Mouse (Mus musculus) hindlimb bud, embryonic 11.5 days (tissue): ENCODE results near the gene Med18.
"Not testable (repeated sequence)": the region's sequence is repeated elsewhere in the genome, so short reads cannot be mapped to it uniquely, and the experiment has no call there.

Source experiments
- DNase-seq: peaks from one replicate; pipeline ENCODE4 v3.0.0-alpha.2; 2012; ENCODE audit warnings: low read depth, low spot score; ENCODE audit errors: extremely low spot score

The Med18 gene

DNA sequence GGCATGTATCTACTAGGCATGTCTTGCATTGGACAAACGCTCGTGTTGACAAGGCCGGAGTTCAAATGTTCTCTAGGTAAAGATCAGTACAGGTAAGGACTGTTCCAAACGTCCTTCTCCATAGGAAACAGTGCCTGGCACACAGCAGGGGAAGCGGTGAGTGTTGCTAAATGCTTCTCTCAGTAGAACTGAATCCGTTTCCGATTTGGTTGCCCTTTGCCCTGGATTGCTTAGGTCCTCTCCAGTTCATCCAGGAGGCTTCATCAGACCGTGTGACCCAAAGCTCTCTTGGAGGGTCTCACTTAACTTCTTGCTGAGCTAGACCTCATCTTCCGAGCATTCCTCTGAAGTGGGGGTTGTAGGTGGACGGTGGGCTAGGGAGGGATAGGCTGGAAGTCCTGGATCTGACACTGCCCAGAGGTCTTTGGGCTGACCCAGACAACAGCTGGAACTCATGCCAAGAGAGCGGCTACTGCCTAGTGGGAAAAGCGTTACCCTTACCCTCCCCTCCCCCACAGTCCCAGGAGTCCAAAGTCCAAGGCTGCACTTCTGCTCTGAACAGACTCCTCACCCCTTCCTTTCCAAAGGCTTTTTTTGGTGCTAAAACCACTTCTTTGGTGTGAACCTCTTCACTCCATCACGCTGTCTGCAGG lies 19.4 kb upstream of the Med18 start:
- DNase-seq, result no peak

DNA sequence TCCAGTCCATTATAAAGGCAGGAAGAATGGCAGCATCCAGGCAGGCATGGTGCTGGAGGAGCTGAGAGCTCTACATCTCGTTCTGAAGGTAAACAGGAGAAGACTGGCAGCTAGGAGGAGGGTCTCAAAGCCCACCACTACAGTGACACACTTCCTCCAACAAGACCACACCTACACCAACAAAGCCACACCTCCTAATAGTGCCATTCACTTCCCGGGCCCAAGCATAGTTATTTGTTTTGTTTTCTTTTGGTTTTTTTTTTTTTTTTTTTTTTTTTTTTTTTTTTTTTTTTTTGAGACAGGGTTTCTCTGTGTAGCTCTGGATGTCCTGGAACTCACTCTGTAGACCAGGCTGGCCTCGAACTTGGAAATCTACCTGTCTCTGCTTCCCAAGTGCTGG lies 18.4 kb upstream of the Med18 start:
- not testable (repeated sequence) for DNase-seq

DNA sequence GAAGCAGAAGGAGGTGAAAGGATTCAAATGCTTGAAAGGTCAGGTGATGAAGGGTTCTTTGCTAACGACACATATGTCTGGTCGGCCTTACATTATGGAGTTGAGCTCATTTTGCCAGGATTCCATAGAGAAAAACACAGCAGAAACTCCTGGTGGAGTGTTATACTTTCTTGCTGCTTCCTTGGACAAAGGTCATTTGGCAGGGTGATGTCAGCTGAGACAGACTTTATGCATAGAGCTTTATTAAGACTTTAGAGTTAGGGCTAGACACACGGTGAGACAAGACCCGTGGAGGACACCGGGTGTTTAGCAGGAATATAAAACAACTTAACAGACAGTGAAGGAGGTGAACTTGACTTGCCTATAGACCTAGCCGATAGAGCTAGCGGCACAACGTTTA lies 14.1 kb upstream of the Med18 start:
- DNase-seq, result no peak

DNA sequence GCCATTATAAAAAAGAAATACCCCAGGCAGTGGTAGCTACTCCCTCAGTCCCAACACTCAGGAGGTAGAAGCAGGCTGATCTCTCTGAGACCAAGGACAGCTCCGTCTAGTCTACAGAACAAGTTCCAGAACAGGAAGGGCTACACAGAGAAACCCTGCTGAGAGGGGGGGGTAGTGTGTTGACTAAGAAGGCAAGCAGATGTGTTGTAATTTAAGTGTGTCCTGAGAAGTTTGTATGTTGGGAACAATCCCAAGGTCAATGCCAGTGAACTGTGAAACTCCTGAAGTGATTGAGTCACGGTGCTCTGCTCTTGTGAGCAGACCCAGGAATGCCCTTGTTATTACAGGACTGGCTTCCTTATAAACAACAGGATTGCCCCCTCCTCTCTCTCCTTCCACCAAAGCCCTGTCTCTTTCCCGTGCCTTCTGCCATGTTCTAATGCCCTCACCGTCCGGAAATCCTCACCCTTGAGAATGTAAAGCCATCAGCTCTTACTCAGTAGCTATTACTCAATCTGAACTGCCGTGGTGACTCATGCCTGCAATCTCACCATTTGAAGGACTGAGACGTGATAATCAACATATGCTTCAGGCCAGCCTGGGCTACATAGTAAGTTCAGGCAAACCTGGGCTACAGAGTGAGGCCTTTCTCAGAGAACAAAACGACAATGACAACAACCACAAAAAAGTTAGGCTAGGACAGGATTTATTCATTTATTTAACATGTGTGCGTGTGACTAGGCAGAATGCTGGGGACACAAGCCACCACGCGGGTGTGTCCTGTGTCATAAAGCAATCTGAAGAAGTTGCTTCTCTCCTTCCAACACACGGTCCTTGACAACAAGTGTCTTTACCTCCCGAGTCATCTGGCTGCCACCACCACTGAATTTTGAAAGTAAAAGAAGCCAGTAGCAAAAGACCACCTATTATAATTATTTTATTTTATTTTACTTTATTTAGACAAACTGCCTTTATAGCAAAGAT lies 12.5 kb upstream of the Med18 start:
- no peak for DNase-seq

DNA sequence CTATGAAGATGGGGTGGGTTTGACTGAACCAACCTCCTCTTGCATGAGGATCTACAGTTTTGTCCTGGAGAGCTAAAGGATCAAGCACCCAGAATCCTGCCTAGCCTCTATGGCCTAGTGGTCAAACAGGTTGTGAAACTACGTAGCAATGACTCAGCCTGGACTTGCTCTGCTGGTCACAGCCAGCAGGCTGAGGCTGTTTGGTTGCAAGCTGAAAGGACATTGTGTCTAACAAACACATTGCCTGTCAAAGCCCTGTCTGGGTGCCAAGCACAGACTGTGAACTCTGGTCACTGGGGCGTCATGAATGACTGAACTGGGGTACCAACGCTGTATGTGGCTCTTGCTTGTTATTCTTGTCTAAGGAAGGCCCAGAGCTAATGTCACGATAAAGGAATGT lies 10.9 kb upstream of the Med18 start:
- no peak for DNase-seq

DNA sequence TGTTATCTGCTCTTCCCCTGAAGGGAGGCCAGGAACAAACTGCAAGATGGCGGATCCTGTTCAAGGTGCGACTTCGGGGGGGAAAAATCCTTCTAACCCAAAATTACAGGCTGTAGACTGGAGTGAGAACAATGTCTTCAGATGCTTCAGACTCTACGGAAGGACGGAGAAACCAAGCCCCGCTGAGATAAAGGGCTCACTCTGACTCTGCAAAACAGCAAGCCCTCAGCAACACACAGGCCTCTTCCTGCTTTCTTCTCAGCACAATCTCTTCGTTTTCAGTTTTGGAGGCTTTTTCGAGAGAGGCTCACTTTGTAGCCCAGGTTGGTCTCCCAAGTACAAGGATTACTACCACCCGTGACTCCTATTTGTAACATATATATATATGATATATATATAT lies 9.7 kb upstream of the Med18 start:
- no peak for DNase-seq

DNA sequence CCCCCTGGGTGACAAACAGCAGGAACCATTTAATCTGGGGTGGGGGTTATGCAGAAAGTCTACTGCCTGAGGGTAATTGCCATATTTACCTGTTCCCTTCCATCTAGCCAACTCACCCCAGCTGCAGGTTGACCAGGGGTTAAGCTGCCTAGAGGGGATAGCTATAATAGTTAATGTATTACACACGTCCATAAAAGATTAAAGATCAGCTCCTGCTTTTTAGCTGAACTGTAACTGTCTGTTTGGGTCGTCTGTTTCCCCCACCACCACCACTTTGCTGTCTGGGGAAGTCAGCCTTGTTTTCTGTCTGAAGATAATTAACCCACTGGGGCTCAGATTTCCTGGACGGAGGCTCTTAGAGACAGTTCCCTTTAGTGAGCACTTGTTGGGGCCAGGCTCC lies 6.2 kb upstream of the Med18 start:
- no peak for DNase-seq

DNA sequence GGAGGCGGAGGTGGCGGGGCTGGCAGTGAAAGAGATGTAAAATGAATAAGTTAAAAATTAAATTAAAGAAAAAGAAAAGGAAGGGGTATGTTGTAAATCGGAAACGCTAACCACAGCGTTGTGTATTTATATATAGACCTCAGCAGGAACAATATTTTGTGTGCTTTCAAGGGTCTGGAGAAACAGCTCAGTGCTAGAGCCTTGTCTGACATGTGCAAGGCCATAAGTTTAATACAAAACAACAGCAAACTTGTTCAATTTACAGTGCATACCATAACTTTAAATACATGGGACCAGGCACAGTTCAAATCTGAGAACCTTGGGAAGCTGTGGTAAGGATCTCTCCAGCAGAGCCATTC lies 513 bp upstream of the Med18 start:
- DNase-seq, result no peak

DNA sequence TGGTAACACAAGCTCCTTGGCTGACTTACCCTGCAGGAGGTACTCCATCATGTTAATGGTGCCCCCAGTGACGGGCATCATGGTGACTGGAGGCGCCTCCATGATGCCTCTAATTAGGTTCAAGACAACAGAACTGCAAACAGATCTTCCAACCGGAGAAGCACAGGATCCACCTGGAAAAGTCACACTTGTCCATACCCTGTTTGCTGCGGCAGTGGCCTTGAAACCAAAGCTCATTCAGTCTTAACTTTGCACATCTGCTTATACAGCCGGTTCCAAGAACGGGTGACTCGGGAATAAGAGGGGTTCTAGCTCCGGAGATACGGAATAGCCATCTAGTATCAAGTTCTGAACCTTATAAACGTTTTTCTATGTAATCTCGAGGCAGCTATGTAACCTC lies 885 bp downstream of the Med18 start:
- DNase-seq, result no peak

DNA sequence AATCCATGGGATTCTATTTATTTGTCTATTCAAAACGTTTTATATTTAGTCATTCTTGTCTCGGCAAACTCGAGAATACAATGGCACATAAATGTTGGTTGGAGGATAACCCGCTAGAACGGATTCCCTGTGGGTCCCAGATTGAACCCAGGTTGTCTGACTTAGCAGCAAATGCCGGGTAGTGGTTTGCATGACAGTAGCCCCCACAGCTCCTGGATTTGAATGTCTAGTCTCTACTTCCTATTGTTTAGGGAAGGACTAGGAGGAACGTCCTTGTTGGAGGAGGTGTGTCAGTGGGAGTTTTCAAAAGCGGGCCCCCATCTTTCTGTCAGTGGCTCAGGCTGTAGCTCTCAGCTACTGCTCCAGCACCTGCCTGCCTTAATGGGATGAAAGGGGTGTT lies 3.5 kb downstream of the Med18 start:
- DNase-seq, result no peak

DNA sequence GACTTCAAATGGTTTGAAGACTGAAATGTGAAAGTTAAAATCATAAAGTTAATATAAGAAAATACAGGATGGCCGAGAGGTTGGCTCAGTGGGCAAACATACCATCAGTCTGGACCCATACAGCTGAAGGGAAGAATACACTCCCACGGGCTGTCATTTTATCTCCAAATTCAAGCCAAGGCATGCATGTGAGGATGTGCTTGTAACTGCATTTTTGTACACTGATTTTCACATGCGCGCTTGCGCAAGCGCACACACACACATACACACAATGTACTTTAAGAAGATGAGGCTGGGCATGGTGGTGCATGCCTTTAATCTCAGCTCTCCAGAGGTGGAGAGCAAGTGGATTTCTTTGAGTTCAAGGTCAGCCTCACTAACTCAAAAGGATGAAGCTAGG lies 8.2 kb downstream of the Med18 start:
- DNase-seq, result no peak

DNA sequence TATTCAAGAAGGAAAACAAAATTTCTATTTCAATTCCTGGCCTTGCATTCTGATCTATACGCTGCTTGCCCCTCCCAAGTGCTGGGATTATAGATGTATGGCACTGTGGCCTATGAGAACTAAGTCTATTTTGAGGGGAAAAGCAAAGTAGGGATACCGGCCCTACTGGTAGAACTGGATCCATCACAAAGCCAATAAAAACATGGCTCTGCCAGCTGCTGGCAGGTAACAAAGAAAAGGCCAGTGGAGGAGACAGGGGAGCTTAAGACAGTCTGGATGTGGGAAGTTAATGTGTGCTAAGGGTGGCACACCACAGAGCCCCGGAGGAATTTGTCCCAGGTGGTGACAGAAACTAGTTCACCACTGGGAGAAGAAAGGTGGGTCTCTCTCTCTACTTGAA lies 8.6 kb downstream of the Med18 start:
- DNase-seq, result no peak

DNA sequence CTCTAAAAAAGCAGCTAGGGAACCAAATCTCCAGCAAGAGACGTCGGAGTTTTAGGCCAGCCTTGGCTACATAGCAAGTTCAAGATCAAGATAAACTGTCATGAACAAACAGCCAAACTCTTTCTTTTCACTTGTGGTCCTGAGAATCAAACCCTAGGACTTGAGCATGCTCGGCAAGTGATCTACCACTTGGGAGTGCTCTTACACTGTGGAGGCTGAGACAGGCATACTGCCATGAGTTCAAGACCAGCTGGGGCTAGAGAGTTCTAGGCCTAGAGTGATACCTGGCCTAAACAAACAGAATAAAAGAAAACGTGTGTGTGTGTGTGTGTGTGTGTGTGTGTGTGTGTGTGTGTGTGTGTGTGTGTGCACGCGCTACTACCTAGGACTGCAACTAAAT lies 9.5 kb downstream of the Med18 start:
- DNase-seq, result no peak

DNA sequence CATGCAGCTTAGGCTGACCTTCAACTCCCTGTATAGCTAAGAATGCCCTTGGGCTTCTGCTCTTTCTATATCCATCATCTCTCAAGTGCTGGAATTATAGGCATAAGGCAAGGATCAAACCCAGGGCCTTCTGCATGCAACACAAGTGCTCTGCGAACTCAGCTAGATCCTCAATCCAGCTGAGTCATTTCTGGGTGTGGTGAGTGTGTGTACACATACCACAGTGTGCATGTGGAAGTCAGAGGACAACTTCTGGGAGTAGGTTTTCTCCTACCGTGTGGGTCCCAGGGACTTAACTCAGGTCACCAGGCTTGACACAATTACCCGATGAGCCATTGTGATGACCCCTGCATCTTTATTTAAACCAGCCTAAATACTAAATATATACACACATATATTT lies 13.9 kb downstream of the Med18 start:
- no peak for DNase-seq

DNA sequence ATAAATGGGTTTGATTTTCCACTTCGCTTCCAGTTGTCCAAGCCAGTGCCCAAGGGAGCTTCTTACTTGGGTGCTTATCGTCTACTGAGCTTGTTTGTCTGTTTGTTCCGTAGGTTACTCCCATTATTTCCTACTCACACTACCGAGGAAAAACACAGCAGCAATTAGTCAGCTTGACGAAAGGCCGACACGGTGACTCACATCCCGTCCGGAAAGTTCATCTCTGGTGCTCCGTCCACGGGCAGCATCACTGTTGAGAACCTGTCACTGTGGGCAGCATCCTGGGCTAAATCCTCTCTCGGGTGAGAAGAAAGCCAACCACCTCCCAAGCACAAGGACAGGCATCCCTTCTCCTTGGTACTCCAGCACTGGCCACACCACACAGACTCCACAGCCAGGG lies 17.6 kb downstream of the Med18 start:
- no peak for DNase-seq

DNA sequence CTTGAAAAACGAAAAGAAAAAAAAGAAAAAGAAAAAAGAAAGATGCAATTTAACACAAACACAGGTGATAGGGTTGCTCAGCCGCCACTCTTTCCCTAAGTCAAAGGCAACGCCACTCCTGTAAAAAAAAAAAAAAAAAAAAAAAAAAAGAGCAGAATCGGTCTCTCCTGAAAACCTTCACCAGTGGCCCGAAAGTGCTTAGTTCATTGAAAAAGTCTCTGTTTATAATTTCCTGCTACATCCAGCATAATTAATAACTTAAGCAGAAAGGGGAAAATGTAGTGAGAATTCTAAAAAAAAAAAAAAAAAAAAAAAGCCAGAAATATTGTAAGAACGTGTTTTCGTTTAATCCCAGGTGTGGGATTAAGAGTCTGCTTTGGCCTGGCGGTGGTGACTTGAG lies 19.2 kb downstream of the Med18 start:
- no peak for DNase-seq

DNA sequence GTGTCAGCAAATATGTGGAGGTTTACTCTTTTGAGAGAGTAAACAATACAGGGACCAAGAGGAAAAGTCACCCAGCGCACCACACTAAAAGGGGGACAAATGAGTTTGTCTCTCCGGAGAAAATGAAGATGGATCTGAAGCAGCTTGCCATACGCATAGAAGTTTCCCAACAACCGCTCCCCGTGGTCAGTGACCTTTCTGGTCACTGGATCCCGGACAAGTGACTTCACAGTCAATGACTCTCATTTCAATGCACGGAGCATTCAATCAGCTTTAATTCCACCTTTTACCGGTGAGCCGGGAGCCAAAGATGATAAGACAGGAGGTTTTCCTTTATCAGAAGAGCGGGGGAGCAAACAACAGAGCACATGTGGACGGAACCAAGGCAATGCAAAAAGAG lies 25.9 kb downstream of the Med18 start:
- DNase-seq, result no peak

DNA sequence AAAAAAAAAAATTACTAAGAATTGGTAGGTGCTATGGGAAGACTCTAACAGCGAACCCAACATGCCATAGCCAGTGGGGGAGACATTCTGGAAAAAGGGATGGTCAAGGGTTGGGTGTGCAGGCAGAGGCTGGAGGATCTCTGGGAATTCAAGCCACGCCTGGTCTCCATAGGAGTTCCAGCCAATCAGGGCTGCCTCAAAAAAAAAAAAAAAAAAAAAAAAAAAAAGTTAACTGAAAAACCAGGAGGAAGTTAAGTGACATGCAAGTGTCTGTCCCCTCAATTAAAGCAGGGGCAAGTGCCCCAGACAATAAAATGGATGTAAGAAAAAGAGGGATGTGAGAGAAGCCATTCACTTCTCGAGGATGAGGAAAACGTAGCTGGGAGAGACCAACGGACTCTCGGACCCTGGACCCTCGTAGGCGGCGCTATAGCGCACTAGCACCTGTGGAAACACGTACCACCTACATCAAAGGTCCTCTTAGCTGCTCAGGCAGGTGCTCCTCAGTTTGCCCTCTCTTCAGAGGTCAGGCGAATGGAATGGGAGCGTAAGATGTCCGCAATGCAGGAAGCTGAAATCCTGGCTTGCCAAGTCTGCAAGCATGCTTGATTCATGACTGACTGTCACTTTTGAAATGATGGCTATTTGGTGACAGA lies 30.9 kb downstream of the Med18 start:
- no peak for DNase-seq

DNA sequence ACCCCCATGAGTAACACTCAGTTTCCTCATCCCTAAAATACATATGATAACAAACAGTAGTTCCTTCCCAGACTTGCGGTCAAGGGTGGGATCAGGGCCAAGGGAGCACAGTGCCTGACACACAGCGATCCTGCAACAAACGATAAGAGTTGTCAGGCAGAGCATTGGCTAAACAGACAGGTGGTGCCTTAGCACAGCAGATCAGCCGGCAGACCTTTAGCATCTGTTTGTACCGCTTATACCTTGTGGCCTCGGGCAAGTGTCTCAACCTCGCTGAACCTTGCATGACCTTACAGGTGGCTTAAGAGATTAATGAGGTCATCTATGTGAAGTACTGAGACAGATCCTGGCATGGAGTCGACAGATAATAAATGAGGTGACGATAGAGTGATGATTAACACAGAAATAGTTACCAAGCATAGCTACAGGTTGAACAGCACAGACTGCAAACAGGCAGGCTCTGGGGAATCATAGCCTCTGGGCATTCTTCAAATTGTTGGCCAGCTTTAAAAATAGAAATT lies 35.6 kb downstream of the Med18 start:
- no peak for DNase-seq

DNA sequence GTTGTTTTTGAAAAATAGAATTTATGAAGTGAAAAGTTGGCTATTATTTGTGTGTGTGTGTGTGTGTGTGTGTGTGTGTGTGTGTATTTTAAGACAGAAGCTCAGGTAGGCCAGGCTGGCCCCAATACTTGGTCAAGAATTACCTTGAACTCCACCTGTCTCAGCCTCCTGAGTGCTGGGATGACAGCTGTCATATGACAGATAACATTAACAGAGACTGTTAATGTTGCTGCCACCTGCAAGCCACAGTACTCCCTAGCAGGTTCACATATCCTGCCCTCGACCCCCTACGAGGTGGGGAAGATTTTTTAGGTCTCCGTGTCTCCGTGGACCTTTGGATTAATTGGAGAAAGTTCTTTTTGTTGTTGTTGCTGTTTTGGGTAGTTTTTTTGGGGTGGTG lies 36.2 kb downstream of the Med18 start:
- no peak for DNase-seq

DNA sequence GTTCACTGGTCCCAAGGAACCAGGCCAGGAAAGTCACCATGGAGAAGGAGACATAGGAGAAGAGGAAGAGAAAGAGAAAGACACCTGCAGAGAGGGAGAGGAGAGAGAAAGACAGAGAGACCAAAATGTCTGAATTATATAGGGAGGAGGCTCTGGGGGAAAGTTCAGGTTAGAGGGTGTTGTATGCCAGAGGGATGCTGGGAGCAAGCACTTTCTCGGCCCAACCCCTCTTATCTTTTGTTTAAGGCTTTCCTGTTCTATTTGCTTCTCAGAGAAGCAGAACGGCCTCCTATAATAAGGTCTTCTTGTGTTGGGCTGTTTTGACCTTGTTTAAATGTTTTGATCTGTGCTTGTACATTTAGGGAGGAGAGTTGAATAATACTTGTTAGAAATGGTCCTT lies 37.7 kb downstream of the Med18 start:
- DNase-seq, result no peak

DNA sequence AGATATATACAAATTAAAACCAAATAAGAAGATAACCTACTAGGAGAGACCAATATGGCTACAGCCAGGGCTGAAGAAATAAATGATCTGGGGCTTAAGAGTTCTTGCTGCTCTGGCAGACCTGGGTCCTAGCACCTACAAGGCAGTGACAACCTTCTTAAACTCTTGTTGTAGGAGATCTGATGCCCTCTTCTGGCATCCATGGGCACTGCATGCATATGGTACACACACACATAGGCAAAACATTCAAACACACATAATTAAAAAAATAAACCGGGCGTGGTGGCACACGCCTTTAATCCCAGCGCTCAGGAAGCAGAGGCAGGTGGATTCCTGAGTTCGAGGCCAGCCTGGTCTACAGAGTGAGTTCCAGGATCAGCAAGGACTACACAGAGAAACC lies 39.0 kb downstream of the Med18 start:
- DNase-seq, result no peak
